Mouse (Mus musculus) ovary, postnatal 10 days (tissue): ENCODE data around the gene Grb2.
A peak's percentile ranks its signal among the peaks of the same experiment; 100 is the strongest.

ENCODE experiments used
- DNase-seq: peaks from one replicate; pipeline ENCODE4 v3.0.0; 2022; ENCODE audit warnings: low spot score

Grb2 gene

GRCm38 (mm10) chr11:115603476-115604303 lies 104.7 kb downstream of the Grb2 start, which contains the start of the genes Mrps7 and Gga3:
Gene Mrps7, plus strand, starts transcription at chr11:115603925.
Gene Gga3, minus strand, starts transcription at chr11:115604051.
- DNase-seq = peak; percentile 87

DNA sequence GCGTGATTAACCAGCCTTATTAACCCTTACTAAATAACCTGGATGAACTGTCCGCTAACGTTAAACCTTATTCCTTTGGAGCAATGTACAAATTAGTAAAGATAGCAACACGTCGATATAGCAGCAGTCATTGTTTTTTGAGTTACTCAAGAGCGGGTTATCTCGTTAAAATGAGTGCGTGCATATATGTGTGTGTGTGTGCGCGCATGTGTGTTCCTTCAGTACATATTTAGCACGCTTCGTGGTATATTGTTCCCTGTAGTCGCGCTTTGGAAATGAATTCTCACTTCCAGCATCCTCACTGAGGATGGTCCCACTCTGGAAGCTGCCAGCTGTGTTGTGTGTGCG lies 105.3 kb downstream of the Grb2 start:
- no peak for DNase-seq

GRCm38 (mm10) chr11:115601174-115601573 lies 107.2 kb downstream of the Grb2 start:
- no peak for DNase-seq

DNA sequence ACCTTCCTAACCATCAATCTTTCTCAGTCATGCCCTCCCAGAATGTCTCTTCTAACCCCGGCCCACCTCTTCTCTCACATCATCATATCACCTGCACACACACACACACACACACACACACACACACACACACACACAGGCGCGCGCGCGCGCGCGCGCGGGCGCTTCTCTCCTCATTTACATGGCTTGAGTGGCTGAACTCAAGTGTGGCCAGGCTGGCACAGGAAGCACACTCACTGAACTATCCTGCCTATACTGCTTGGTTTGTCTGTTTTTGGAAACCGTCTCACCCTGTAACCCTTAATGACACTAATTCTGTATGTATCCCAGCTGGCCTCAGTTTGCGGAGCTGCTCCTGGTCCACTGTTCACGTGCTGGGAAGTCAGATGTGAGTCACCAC lies 107.7 kb downstream of the Grb2 start:
- no peak for DNase-seq

GRCm38 (mm10) chr11:115599722-115600121 lies 108.7 kb downstream of the Grb2 start:
- no peak for DNase-seq

GRCm38 (mm10) chr11:115598309-115598708 lies 110.1 kb downstream of the Grb2 start:
- no peak for DNase-seq

DNA sequence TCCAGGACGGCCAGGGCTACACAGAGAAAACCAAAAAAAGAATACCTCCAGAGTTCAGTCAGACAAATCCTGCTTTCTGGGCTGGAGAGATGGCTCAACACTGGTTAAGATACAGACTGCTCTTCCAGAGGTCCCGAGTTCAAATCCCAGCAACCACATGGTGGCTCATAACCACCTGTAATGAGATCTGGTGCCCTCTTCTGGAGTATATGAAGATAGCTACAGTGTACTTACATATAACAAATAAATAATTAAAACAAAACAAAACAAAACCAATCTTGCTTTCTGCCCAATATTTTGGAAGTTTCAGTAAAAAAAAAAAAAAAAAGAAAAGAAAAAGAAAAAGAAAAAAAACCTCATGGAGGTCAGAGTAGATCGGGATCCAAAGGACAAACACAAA lies 113.2 kb downstream of the Grb2 start:
- no peak for DNase-seq
